Mouse (Mus musculus) forebrain, embryonic 14.5 days (tissue): ENCODE data around the gene Gm49369. TPM values are rescaled to one million over a fixed set of nuclear protein-coding genes. Genes with fewer than 3 reads are reported as not detected.

ENCODE experiments used
- ATAC-seq: fragments of 200-750 bp; cut with Nextera tagmentation; 2 replicates; pipeline ENCODE4 v1.8.0; 2017; ENCODE audit warnings: mild to moderate bottlenecking, moderate library complexity
- DNase-seq: peaks from one replicate; pipeline ENCODE4 v3.0.0-alpha.2; 2015; ENCODE audit warnings: low spot score
- H3K27ac ChIP-seq: fragments of 300-500 bp; sonication (generic); 2 replicates; pipeline ENCODE4 v1.5.1; 2014; ENCODE audit warnings: low read depth, mild to moderate bottlenecking, control low read depth, low read length, moderate library complexity
- H3K27me3 ChIP-seq: fragments of 300-500 bp; sonication (generic); replicated peaks from 2 replicates; pipeline ENCODE4 v1.6.1; 2014; ENCODE audit warnings: low read length, control low read depth, mixed read lengths; ENCODE audit not compliant: control insufficient read depth, insufficient read depth
- H3K36me3 ChIP-seq: fragments of 300-500 bp; sonication (generic); 2 replicates; pipeline ENCODE4 v1.6.1; 2014; ENCODE audit warnings: low read length, control low read depth; ENCODE audit not compliant: control insufficient read depth, insufficient read depth
- H3K4me1 ChIP-seq: fragments of 300-500 bp; sonication (generic); 2 replicates; pipeline ENCODE4 v1.6.1; 2014; ENCODE audit warnings: antibody characterized with exemption, low read length, control low read depth; ENCODE audit not compliant: control insufficient read depth, insufficient read depth
- H3K4me2 ChIP-seq: fragments of 300-500 bp; sonication (generic); 2 replicates; pipeline ENCODE4 v1.6.1; 2014; ENCODE audit warnings: mild to moderate bottlenecking, control low read depth, low read length
- H3K4me3 ChIP-seq: fragments of 300-500 bp; sonication (generic); 2 replicates; pipeline ENCODE4 v1.5.1; 2014; ENCODE audit warnings: low read depth, low read length, control low read depth
- H3K9ac ChIP-seq: fragments of 300-500 bp; sonication (generic); 2 replicates; pipeline ENCODE4 v1.6.1; 2014; ENCODE audit warnings: mild to moderate bottlenecking, low read length, control low read depth, moderate library complexity
- H3K9me3 ChIP-seq: fragments of 300-500 bp; sonication (generic); replicated peaks from 2 replicates; pipeline ENCODE4 v1.6.1; 2016; ENCODE audit warnings: low read length, control low read depth, mixed read lengths; ENCODE audit not compliant: control insufficient read depth
- WGBS: fragments of 180-500 bp; shearing (Covaris S2); extraction: QIAGEN DNeasy Blood & Tissue Kit; methylation state at CpG from one replicate; pipeline ENCODE4 v1.1.7; 2014; 5-methylcytosine and 5-hydroxymethylcytosine counted together
- polyA plus RNA-seq: library from polyadenylated mRNA; unstranded; fragments of >200 nt; fragmentation: Nextera tagmentation; extraction: Ambion mirVana; gene quantifications from 2 replicates; pipeline ENCODE4 v1.2.1, GENCODE M21; 2014

Gm49369 gene
- polyA plus RNA-seq, 1 experiment from 2014 or later: not detected

DNA sequence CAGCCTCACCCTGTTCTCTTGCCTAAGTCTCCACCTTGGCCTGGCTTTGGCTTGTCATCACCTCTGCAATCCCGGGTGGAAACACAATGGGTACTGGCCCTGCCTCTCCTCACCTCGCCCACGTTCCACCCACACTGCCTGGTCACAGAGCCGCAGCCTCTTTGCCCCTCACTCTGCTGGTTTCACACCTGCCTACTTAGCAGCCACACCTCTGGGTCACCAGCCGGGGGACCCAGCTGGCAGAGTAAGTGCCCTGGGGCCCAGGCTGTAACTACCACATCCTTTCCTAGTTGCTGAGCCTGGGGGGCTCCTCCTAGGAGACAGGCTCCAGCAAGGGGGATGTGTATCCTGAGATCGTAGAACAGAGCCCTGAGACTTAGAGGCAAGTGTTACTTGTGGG is 3.3 kb downstream of the Gm49369 start:
- Histone ChIP-seq H3K4me1 (no peaks in the 10 kb centered on the region), H3K9me3 (no peaks in the 10 kb centered on the region), H3K36me3 (peaks cover 84% of the 10 kb centered on the region), H3K27ac (no peak overlapping the region), H3K27me3 (no peaks in the 10 kb centered on the region), H3K9ac (no peak overlapping the region), H3K4me2 (no peak overlapping the region), H3K4me3 (no peak overlapping the region)
- no peak for ATAC-seq
- WGBS: 91% methylated on average over 6 of the region's 6 CpGs
- DNase-seq: no peak

DNA sequence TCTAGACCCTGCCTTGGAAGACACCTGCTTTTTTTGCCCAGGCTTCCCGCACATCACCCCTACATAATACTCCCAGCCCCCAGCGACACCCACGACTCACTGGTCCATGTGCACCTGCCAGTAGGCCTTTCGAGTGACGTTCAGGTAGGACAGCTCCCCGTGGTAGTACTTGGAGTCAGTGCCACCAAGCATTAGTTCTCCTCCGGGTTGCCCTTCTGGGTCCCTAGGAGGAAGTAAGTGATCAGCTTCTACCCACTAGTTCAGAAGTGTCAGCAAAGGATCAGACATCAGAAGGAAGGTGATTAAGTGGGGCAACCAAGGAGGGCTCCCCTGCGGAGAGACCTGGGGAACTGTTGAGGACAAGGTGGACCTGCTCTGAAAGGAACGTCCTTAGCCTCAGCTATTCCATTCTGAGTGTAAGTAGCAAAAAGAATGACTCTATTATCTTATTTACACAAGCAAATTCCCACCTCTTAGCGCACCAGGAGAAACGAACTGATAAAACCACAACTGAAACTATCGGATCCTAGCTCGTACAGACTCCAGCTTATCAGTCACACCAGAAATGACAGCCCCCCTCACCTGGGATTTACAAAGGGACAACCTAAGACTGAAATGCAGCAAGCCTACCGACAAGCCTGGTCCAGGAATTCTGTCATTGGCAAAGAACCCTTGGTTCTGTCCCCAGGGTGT is 5.1 kb downstream of the Gm49369 start:
- Histone ChIP-seq H3K9ac (no peak overlapping the region), H3K4me3 (no peak overlapping the region), H3K27me3 (peaks cover 8% of the 10 kb centered on the region; the same call in 1 of the 2 replicates), H3K36me3 (peaks cover 66% of the 10 kb centered on the region), H3K9me3 (no peaks in the 10 kb centered on the region), H3K4me2 (no peak overlapping the region), H3K4me1 (no peaks in the 10 kb centered on the region), H3K27ac (no peak overlapping the region)
- no peak for DNase-seq
- WGBS: 91% methylated on average over 14 of the region's 14 CpGs
- no peak for ATAC-seq

- ATAC-seq (no peak), DNase-seq (no peak)
- 92% methylated on average over 4 of the region's 4 CpGs for WGBS
- peaks cover 53% of the 10 kb centered on the region for H3K36me3 ChIP-seq
- no peak overlapping the region for H3K4me2 ChIP-seq
- no peaks in the 10 kb centered on the region for H3K9me3 ChIP-seq
- H3K27me3 ChIP-seq: peaks cover 21% of the 10 kb centered on the region
- no peaks in the 10 kb centered on the region for H3K4me1 ChIP-seq
- H3K27ac ChIP-seq: no peak overlapping the region
- H3K9ac ChIP-seq: no peak overlapping the region
- no peak overlapping the region for H3K4me3 ChIP-seq
Observed at GRCm38 (mm10) chr7:142376096-142376495, 6.4 kb downstream of the Gm49369 start.

DNA sequence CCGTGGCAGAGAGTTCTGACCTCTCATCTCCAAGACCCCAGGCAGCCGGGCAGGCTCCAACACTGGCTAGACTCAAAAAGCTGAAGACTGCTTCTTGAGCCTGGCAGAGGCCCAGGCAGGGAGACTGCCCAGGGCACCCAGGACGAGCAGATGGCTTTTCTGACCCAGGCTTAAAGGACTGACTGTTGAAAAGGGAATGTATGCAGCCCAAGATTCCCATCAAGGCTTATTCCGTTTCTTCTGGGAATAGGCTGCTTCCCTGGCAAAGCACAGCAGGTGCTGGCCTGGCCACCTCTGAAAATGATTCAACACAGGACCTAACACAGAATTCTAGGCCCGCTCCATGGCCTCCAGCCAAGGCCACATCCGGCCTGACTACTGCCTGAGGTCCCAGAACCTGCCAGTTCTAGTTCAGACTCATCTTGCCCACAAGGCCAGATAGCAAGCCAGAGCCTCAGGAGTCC is 7.2 kb downstream of the Gm49369 start:
- H3K4me2 ChIP-seq: no peak overlapping the region
- H3K27me3 ChIP-seq: peaks cover 28% of the 10 kb centered on the region
- H3K36me3 ChIP-seq: peaks cover 45% of the 10 kb centered on the region
- no peaks in the 10 kb centered on the region for H3K4me1 ChIP-seq
- no peak for ATAC-seq
- H3K9me3 ChIP-seq: no peaks in the 10 kb centered on the region
- no peak overlapping the region for H3K27ac ChIP-seq
- H3K4me3 ChIP-seq: no peak overlapping the region
- H3K9ac ChIP-seq: no peak overlapping the region
- DNase-seq: no peak
- WGBS: 84% methylated on average over 6 of the region's 6 CpGs

- Histone ChIP-seq H3K27ac (no peak overlapping the region), H3K36me3 (peaks cover 37% of the 10 kb centered on the region), H3K27me3 (peaks cover 28% of the 10 kb centered on the region), H3K9ac (no peak overlapping the region), H3K4me1 (no peaks in the 10 kb centered on the region), H3K4me3 (no peak overlapping the region), H3K9me3 (no peaks in the 10 kb centered on the region), H3K4me2 (no peak overlapping the region)
- ATAC-seq (no peak), DNase-seq (no peak)
- 94% methylated on average over 5 of the region's 5 CpGs for WGBS
Observed at GRCm38 (mm10) chr7:142374413-142375015, 8.0 kb downstream of the Gm49369 start.

DNA sequence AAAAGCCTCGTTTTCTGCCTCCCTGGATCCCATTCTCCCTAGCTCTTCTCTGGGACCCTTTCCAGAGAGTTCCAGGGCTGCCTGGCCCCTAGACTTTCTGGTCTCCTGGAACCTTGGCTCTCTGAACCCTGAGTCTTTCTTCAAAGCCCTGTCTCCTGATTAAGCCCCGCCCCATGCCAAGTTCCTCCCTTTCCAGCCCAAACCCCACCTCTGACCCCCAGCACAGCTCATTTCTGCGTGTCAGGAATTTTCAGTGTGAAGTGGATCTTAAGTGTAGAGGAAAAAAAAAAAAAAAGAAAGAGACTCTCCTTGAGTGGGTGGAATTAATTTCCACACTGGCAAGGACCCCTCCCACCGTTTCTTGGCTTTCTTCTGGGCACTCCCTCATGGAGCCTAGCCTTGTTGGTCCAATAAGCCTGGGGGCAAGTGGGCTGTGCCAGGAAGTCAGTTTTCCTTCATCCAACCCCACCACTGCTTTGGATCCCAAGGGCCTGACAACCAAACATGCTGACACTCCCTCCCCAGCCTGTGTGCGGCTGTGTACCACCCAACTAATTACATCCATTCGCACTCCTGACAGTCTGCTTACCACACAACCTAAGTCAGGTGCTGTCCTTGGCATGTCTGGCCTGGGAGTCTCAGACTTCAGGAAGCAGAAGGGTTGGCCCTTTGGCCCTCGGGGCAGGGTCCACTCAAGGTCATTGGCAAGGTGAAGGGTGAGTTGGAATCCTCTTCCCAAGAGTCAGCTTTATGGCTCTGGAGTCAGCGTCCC is 8.6 kb downstream of the Gm49369 start, which contains the start of gene Ifitm10:
Ifitm10 (minus strand) TSS at position 113 of the 772 bp plus-strand sequence.
- no peak within 1 kb of the TSS for H3K27ac ChIP-seq
- peaks cover 28% of the 10 kb centered on the region for H3K27me3 ChIP-seq
- no peak within 1 kb of the TSS for H3K9ac ChIP-seq
- H3K4me3 ChIP-seq: no peak within 1 kb of the TSS
- WGBS: 65% methylated on average over 8 of the region's 8 CpGs
- no peak for DNase-seq
- peaks cover 31% of the 10 kb centered on the region for H3K36me3 ChIP-seq
- no peak for ATAC-seq
- no peak within 1 kb of the TSS for H3K4me2 ChIP-seq
- no peaks in the 10 kb centered on the region for H3K4me1 ChIP-seq
- no peaks in the 10 kb centered on the region for H3K9me3 ChIP-seq

- ATAC-seq: no peak
- Histone ChIP-seq H3K9me3 (no peaks in the 10 kb centered on the region), H3K36me3 (peaks cover 23% of the 10 kb centered on the region), H3K27me3 (peaks cover 28% of the 10 kb centered on the region), H3K4me2 (no peak overlapping the region), H3K27ac (no peak overlapping the region), H3K4me1 (no peaks in the 10 kb centered on the region), H3K9ac (no peak overlapping the region), H3K4me3 (no peak overlapping the region)
- WGBS: 78% methylated on average over 5 of the region's 5 CpGs
- no peak for DNase-seq
Observed at GRCm38 (mm10) chr7:142373039-142373438, 9.4 kb downstream of the Gm49369 start.

DNA sequence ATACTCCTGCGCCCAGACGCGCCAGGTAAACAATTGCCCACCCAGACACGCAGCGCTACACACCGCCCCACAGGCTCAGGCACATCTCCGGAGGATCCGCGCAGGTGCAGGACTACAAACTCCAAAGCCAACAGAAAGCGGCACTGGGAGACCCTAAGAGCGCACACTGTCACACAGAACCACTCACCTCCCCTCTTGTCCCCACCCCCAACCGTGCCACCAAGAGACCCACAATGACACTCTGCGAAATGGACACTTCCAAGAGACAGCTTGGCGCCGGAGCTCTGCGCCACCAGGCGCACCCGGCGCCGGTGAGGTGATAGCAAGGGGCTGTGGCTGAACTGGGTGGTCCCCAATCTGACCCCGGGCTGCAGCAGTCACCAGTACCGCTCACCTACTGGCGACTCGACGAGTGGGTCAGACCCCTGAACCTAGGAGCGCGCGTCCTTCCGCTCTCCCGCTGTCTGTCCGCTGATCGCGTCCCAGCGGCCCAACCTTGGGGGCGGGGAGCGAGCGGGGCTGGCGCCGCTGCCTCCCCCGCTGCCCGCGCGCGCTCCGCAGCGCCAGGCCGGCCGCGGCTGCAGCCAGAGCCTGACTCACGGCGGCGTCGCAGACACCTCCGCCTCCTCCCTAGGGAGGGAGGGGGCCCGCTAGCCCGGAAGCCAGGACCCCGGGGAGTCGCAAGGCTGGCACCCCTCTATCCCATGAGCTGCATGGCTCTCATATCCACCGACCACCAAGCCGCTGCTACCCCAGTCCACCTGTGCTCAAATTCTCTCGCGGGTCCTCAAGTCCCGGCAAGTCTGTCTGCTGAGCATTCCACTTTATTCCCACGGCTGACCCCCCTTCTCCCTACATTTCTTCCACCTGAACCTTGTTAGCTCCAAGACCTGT is 10.5 kb downstream of the Gm49369 start:
- H3K9me3 ChIP-seq: no peaks in the 10 kb centered on the region
- H3K36me3 ChIP-seq: peaks cover 16% of the 10 kb centered on the region
- H3K4me2 ChIP-seq: peak overlapping the region; percentile 58
- DNase-seq (no peak), ATAC-seq (no peak)
- 1% methylated on average over 61 of the region's 64 CpGs for WGBS
- peak overlapping the region; percentile 40 for H3K9ac ChIP-seq
- peak overlapping the region; percentile 34 for H3K4me3 ChIP-seq
- peaks cover 28% of the 10 kb centered on the region for H3K27me3 ChIP-seq
- H3K4me1 ChIP-seq: no peaks in the 10 kb centered on the region
- no peak overlapping the region for H3K27ac ChIP-seq
